ENCODE assay signal across 8 mouse cellular contexts in the genomic region with DNA sequence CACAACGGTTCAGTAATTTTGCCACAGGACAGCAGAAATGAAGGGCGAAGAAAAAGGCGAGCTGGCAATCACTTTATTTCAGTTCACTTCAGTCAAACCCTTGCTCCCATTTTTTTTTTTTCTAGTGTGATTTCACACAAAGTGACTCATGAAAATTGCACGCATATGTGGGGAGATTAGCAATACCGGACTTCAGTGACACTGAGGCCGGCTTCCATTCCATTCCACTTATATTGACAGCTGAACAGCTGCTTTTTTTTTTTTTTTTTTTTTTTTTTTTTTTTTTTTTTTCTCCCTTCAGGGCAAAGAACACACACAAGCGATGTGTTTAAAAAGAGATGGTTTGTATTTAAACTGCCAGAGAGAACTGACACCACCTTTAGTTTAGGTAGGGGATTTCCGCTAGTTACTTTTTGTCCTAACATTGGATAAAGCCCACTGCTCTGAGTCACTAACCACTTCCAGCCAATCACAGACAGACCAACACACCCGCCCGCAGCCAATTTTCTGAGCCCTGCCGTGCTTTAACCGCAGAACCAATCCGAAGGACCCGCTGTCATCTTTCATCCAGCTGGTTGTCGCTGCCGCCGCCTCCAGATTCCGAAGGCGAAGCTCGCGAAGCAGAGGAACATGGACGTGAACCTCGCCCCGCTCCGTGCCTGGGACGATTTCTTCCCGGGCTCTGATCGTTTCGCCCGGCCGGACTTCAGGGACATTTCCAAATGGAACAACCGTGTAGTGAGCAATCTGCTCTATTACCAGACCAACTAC. TPM values are rescaled to one million over a fixed set of nuclear protein-coding genes. Genes with fewer than 3 reads are reported as not detected.
A peak's percentile ranks its signal among the peaks of the same experiment; 100 is the strongest.
DNase-seq lines count a peak whose midpoint lies in the region; ATAC-seq lines count a peak whose summit lies in the region.

A gene (plus strand): TSS at position 499 of the 771 bp plus-strand sequence.

- 10% methylated on average over 32 of the region's 32 CpGs for WGBS in hindbrain, embryonic 16.5 days
- 8% methylated on average over 32 of the region's 32 CpGs for WGBS in macrophage (ENCODE audit: missing documents)

- no peaks in the 10 kb centered on the region for H3K9me3 ChIP-seq in hindbrain, embryonic 16.5 days (ENCODE audit: control insufficient read depth, low read length)

- H3K36me3 ChIP-seq in hindbrain, embryonic 16.5 days (ENCODE audit: control insufficient read depth, insufficient read depth, low read length), result no peaks in the 10 kb centered on the region
- no peaks in the 10 kb centered on the region for H3K36me3 ChIP-seq in macrophage (ENCODE audit: inconsistent target)

- H3K27ac ChIP-seq in hindbrain, embryonic 16.5 days (ENCODE audit: low read depth, low read length), result peak within 1 kb of the TSS; percentile 73
- H3K27ac ChIP-seq in macrophage, result peak within 1 kb of the TSS; percentile 90

- H3K4me1 ChIP-seq in hindbrain, embryonic 16.5 days (ENCODE audit: control insufficient read depth, insufficient read depth, low read depth, low read length), result peaks cover 12% of the 10 kb centered on the region

- peak; percentile 79 for DNase-seq in WW6 (ENCODE audit: low read depth, low spot score)
- peak; percentile 66 to 76 for DNase-seq in cerebellum, postnatal 4 days (ENCODE audit: low spot score in 2 of 2)
- DNase-seq in gastrocnemius, adult 18-20 months (ENCODE audit: low spot score), result peak; percentile 90
- DNase-seq in left cerebral cortex, adult 18-20 months (ENCODE audit: low spot score in 2 of 2), result peak; percentile 83 to 92
- peak; percentile 93 for DNase-seq in right cerebral cortex, adult 18-20 months
- DNase-seq in urinary bladder, postnatal 14 days (ENCODE audit: low spot score), result peak; percentile 88

- ATAC-seq in hindbrain, embryonic 16.5 days, result peak; percentile 76

- H3K9ac ChIP-seq in hindbrain, embryonic 16.5 days (ENCODE audit: low read depth, low read length), result peak within 1 kb of the TSS; percentile 74

- H3K4me2 ChIP-seq in hindbrain, embryonic 16.5 days (ENCODE audit: low read length), result peak within 1 kb of the TSS; percentile 77

- H3K79me2 ChIP-seq in macrophage (ENCODE audit: inconsistent target), result peaks cover 45% of the 10 kb centered on the region

- H3K4me3 ChIP-seq in hindbrain, embryonic 16.5 days (ENCODE audit: low read length), result peak within 1 kb of the TSS; percentile 71
- H3K4me3 ChIP-seq in macrophage (ENCODE audit: inconsistent target), result peak within 1 kb of the TSS; percentile 99

- no peaks in the 10 kb centered on the region for H3K27me3 ChIP-seq in hindbrain, embryonic 16.5 days (replicated peaks; ENCODE audit: control insufficient read depth, insufficient read depth, low read length)

RNA-seq across cellular contexts. Expression of the gene that starts here (rescaled TPM):
- 100 to 1,000 TPM; 130 to 155 TPM for total RNA-seq in gastrocnemius, adult 18-20 months (2021)
- polyA plus RNA-seq in hindbrain, embryonic 16.5 days (2015; fragmentation: Nextera tagmentation; extraction: Ambion mirVana), result 140 and 143 TPM in 2 replicates
- total RNA-seq in left cerebral cortex, adult 18-20 months (2021), result 100 to 1,000 TPM; 205 to 217 TPM
- 10 to 100 TPM in 23 of 26 experiments, 1 to 10 TPM in 3; 6.7 to 35.7 (median 17.8) TPM for total RNA-seq in macrophage (2018; cell fraction: chromatin; rRNA removed)
- total RNA-seq in macrophage (2018; cell fraction: cytosol; rRNA removed), result 100 to 1,000 TPM; 154 to 210 (median 178) TPM
- total RNA-seq in macrophage (2018; cell fraction: nucleus; rRNA removed), result 100 to 1,000 TPM in 1 of 26 experiments, 10 to 100 TPM in 25; 42.7 to 120 (median 70.6) TPM
- polyA plus RNA-seq in macrophage (2018), result 170 to 235 TPM (median 193 TPM) in 3 replicates

Comparison
In these comparisons a context has a peak if more than half of its experiments do, and no peak if none do; other contexts are left out.
1. Peak in every context shown above with its lines: DNase-seq, ATAC-seq, H3K4me3 ChIP-seq and H3K27ac ChIP-seq.